Mouse (Mus musculus): Measurements from ENCODE around the gene Syvn1.

- no peak for TF ChIP-seq HCFC1 (IDR thresholded peaks at IDR 0.05; ENCODE audit: borderline replicate concordance, insufficient read depth, low read length)
- no peak for TF ChIP-seq CHD2 (IDR thresholded peaks at IDR 0.05; ENCODE audit: low read depth, low read length)
- no peak for TF ChIP-seq MAFK (IDR thresholded peaks at IDR 0.05; ENCODE audit: insufficient read depth, low read depth, low read length)
- no peak for TF ChIP-seq ZNF384 (IDR thresholded peaks at IDR 0.05; ENCODE audit: low read depth, low read length)
- TF ChIP-seq ZC3H11A (IDR thresholded peaks at IDR 0.05; ENCODE audit: borderline replicate concordance, low read depth, low read length): no peak
Measured at GRCm38 (mm10) chr19:6015511-6016315, 30.7 kb upstream of the Syvn1 start, which contains the start of gene Capn1.

All from ES-E14 (cell line).